Mouse (Mus musculus) bone marrow, adult 2 months (tissue): Measurements from ENCODE around the gene Tmem8.

Experiments used
- CTCF ChIP-seq: fragments of 200-500 bp; IDR thresholded peaks from 2 replicates; pipeline ENCODE4 v1.5.1; 2011; ENCODE audit warnings: low read length, control low read depth; ENCODE audit not compliant: control insufficient read depth, insufficient read depth
- POLR2A ChIP-seq: fragments of 200-500 bp; IDR thresholded peaks from 2 replicates; pipeline ENCODE4 v1.6.1; 2011; ENCODE audit warnings: low read depth, mild to moderate bottlenecking, control low read depth, low read length, borderline replicate concordance; ENCODE audit not compliant: control insufficient read depth

DNA sequence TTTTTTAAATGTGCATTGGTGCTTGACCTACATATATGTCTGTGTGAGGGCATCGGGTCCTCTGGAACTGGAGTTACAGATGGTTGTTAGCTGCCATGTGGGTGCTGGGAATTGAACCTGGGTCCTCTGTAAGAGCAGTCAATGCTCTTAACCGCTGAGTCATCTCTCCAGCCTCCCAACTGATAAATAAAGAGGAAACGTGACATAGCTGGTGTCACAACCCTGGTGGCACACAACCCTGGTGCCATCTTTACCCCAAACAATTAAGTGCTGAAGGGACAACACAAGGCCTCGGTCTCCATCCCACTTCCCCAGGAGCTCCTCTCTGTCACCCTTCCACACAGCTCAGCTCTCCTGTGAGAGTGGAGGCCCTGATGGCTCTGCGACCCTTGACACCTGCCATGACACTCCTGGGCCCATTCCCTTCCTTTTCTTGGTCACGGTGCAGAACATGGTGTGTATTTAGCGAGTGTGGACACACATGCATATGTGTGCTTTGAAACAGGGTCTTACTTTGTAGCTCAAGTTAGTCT lies 46.5 kb upstream of the Tmem8 start:
- no peak for TF ChIP-seq POLR2A
- TF ChIP-seq CTCF, result no peak
